Mouse (Mus musculus): ENCODE measurements around the gene Hba-a1. TPM values are rescaled to one million over a fixed set of nuclear protein-coding genes. Genes with fewer than 3 reads are reported as not detected.
"Not testable (repeated sequence)": the region's sequence is repeated elsewhere in the genome, so short reads cannot be mapped to it uniquely, and the experiment has no call there.

Hba-a1 gene
- polyA plus RNA-seq, 1 experiment: 409,151 TPM

- Histone ChIP-seq H3K27me3 (ENCODE audit: control insufficient read depth) (peaks cover under 1% of the 10 kb centered on the region; the same call in 1 of the 2 replicates), H3K4me1 (ENCODE audit: control insufficient read depth) (peaks cover 90% of the 10 kb centered on the region), H3K36me3 (ENCODE audit: control insufficient read depth) (peaks cover 33% of the 10 kb centered on the region), H3K9me3 (ENCODE audit: control insufficient read depth, low read length) (no peaks in the 10 kb centered on the region), H3K4me3 (replicated peaks) (no peak overlapping the region)
- no peak for TF ChIP-seq TAL1 (IDR thresholded peaks at IDR 0.05; ENCODE audit: low read length)
- no peak for TF ChIP-seq GATA1 (IDR thresholded peaks at IDR 0.05; ENCODE audit: low read length)
These were observed 12.1 kb upstream of the Hba-a1 start for GRCm38 (mm10) chr11:32271178-32271577.

GRCm38 (mm10) chr11:32276347-32276746 is 7.0 kb upstream of the Hba-a1 start, which contains the start of gene Hba-x:
Hba-x (plus strand) TSS chr11:32276400.
- H3K9me3 ChIP-seq (ENCODE audit: control insufficient read depth, low read length): no peaks in the 10 kb centered on the region; the same call in 1 of the 2 replicates
- H3K27me3 ChIP-seq (ENCODE audit: control insufficient read depth): peaks cover 32% of the 10 kb centered on the region
- TF ChIP-seq TAL1 (IDR thresholded peaks at IDR 0.05; ENCODE audit: low read length) (no peak), GATA1 (IDR thresholded peaks at IDR 0.05; ENCODE audit: low read length) (no peak)
- H3K4me1 ChIP-seq (ENCODE audit: control insufficient read depth): peaks cover 88% of the 10 kb centered on the region
- H3K4me3 ChIP-seq (replicated peaks): no peak within 1 kb of the TSS
- peaks cover 23% of the 10 kb centered on the region for H3K36me3 ChIP-seq (ENCODE audit: control insufficient read depth)

GRCm38 (mm10) chr11:32277736-32278457 is 5.4 kb upstream of the Hba-a1 start:
- H3K9me3 ChIP-seq (ENCODE audit: control insufficient read depth, low read length): no peaks in the 10 kb centered on the region; the same call in 1 of the 2 replicates
- TF ChIP-seq TAL1 (IDR thresholded peaks at IDR 0.05; ENCODE audit: low read length) (no peak), GATA1 (IDR thresholded peaks at IDR 0.05; ENCODE audit: low read length) (no peak)
- no peak overlapping the region for H3K4me3 ChIP-seq (replicated peaks)
- peaks cover 23% of the 10 kb centered on the region for H3K36me3 ChIP-seq (ENCODE audit: control insufficient read depth)
- H3K4me1 ChIP-seq (ENCODE audit: control insufficient read depth): peaks cover 88% of the 10 kb centered on the region
- peaks cover 32% of the 10 kb centered on the region for H3K27me3 ChIP-seq (ENCODE audit: control insufficient read depth)

- H3K27me3 ChIP-seq (ENCODE audit: control insufficient read depth): peaks cover 32% of the 10 kb centered on the region
- H3K4me3 ChIP-seq (replicated peaks): no peak overlapping the region
- H3K4me1 ChIP-seq (ENCODE audit: control insufficient read depth): peaks cover 87% of the 10 kb centered on the region
- H3K9me3 ChIP-seq (ENCODE audit: control insufficient read depth, low read length): no peaks in the 10 kb centered on the region; the same call in 1 of the 2 replicates
- TF ChIP-seq TAL1 (IDR thresholded peaks at IDR 0.05; ENCODE audit: low read length) (no peak), GATA1 (IDR thresholded peaks at IDR 0.05; ENCODE audit: low read length) (no peak)
- peaks cover 26% of the 10 kb centered on the region for H3K36me3 ChIP-seq (ENCODE audit: control insufficient read depth)
These were observed 4.8 kb upstream of the Hba-a1 start for GRCm38 (mm10) chr11:32278458-32278957.

GRCm38 (mm10) chr11:32280646-32281045 is 2.7 kb upstream of the Hba-a1 start:
- Histone ChIP-seq H3K4me3 (replicated peaks) (peak overlapping the region; percentile 2), H3K9me3 (ENCODE audit: control insufficient read depth, low read length) (no peaks in the 10 kb centered on the region; the same call in 1 of the 2 replicates), H3K36me3 (ENCODE audit: control insufficient read depth) (peaks cover 32% of the 10 kb centered on the region), H3K4me1 (ENCODE audit: control insufficient read depth) (peaks cover 71% of the 10 kb centered on the region), H3K27me3 (ENCODE audit: control insufficient read depth) (peaks cover 32% of the 10 kb centered on the region)
- no peak for TF ChIP-seq TAL1 (IDR thresholded peaks at IDR 0.05; ENCODE audit: low read length)
- TF ChIP-seq GATA1 (IDR thresholded peaks at IDR 0.05; ENCODE audit: low read length): no peak

- peaks cover 27% of the 10 kb centered on the region for H3K36me3 ChIP-seq (ENCODE audit: control insufficient read depth)
- H3K9me3 ChIP-seq (ENCODE audit: control insufficient read depth, low read length): no peaks in the 10 kb centered on the region; the same call in 1 of the 2 replicates
- H3K27me3 ChIP-seq (ENCODE audit: control insufficient read depth): peaks cover 28% of the 10 kb centered on the region
- peaks cover 65% of the 10 kb centered on the region for H3K4me1 ChIP-seq (ENCODE audit: control insufficient read depth)
- TF ChIP-seq GATA1 (IDR thresholded peaks at IDR 0.05; ENCODE audit: low read length): no peak
- TF ChIP-seq TAL1 (IDR thresholded peaks at IDR 0.05; ENCODE audit: low read length): no peak
- peak overlapping the region; percentile 22 for H3K4me3 ChIP-seq (replicated peaks)
These were observed 1.7 kb upstream of the Hba-a1 start for GRCm38 (mm10) chr11:32281416-32282144.

GRCm38 (mm10) chr11:32284582-32284981 is 1.3 kb downstream of the Hba-a1 start:
- Histone ChIP-seq H3K36me3 (ENCODE audit: control insufficient read depth) (peaks cover 42% of the 10 kb centered on the region), H3K4me3 (replicated peaks) (peak overlapping the region; percentile 67), H3K4me1 (ENCODE audit: control insufficient read depth) (peaks cover 66% of the 10 kb centered on the region)
- not testable (repeated sequence) for H3K9me3 ChIP-seq (ENCODE audit: control insufficient read depth, low read length); H3K27me3 ChIP-seq (ENCODE audit: control insufficient read depth)

- peak overlapping the region; percentile 67 for H3K4me3 ChIP-seq (replicated peaks)
- no peaks in the 10 kb centered on the region; the same call in 1 of the 2 replicates for H3K27me3 ChIP-seq (ENCODE audit: control insufficient read depth)
- TF ChIP-seq GATA1 (IDR thresholded peaks at IDR 0.05; ENCODE audit: low read length) (no peak), TAL1 (IDR thresholded peaks at IDR 0.05; ENCODE audit: low read length) (no peak)
- H3K36me3 ChIP-seq (ENCODE audit: control insufficient read depth): peaks cover 48% of the 10 kb centered on the region
- H3K4me1 ChIP-seq (ENCODE audit: control insufficient read depth): peaks cover 66% of the 10 kb centered on the region
- no peaks in the 10 kb centered on the region for H3K9me3 ChIP-seq (ENCODE audit: control insufficient read depth, low read length)
These were observed 1.9 kb downstream of the Hba-a1 start for GRCm38 (mm10) chr11:32285031-32285775.

GRCm38 (mm10) chr11:32285887-32286286 is 2.6 kb downstream of the Hba-a1 start:
- Histone ChIP-seq H3K36me3 (ENCODE audit: control insufficient read depth) (peaks cover 54% of the 10 kb centered on the region), H3K4me1 (ENCODE audit: control insufficient read depth) (peaks cover 65% of the 10 kb centered on the region), H3K4me3 (replicated peaks) (peak overlapping the region; percentile 67)
- H3K27me3 ChIP-seq (ENCODE audit: control insufficient read depth); H3K9me3 ChIP-seq (ENCODE audit: control insufficient read depth, low read length): not testable (repeated sequence)

- H3K4me3 ChIP-seq (replicated peaks): peak within 1 kb of the TSS; percentile 70
- H3K27me3 ChIP-seq (ENCODE audit: control insufficient read depth); H3K9me3 ChIP-seq (ENCODE audit: control insufficient read depth, low read length): not testable (repeated sequence)
- H3K36me3 ChIP-seq (ENCODE audit: control insufficient read depth): peaks cover 64% of the 10 kb centered on the region
- peaks cover 65% of the 10 kb centered on the region for H3K4me1 ChIP-seq (ENCODE audit: control insufficient read depth)
These were observed 3.6 kb downstream of the Hba-a1 start, which contains the start of gene Hbq1b for GRCm38 (mm10) chr11:32286695-32287492. Hbq1b (plus strand) TSS chr11:32286965.
